Mouse (Mus musculus) kidney, postnatal 0 days (tissue): ENCODE results near the gene Iqgap2. TPM values are rescaled to one million over a fixed set of nuclear protein-coding genes. Genes with fewer than 3 reads are reported as not detected.

Experiments used
- ATAC-seq: fragments of 200-750 bp; cut with Nextera tagmentation; replicated peaks from 2 replicates; pipeline ENCODE4 v1.8.0; 2017; ENCODE audit warnings: low read depth, moderate number of reproducible peaks, moderate TSS enrichment, moderate library complexity; ENCODE audit not compliant: low FRiP score
- DNase-seq: peaks from one replicate; pipeline ENCODE4 v3.0.0-alpha.2; 2016; ENCODE audit warnings: low spot score
- H3K27ac ChIP-seq: fragments of 300-500 bp; sonication (generic); 2 replicates; pipeline ENCODE4 v1.5.1; 2014; ENCODE audit warnings: mild to moderate bottlenecking
- H3K27me3 ChIP-seq: fragments of 300-500 bp; sonication (generic); 2 replicates; pipeline ENCODE4 v1.6.1; 2014; ENCODE audit warnings: low read length, mixed read lengths; ENCODE audit not compliant: insufficient read depth
- H3K36me3 ChIP-seq: fragments of 300-500 bp; sonication (generic); 2 replicates; pipeline ENCODE4 v1.6.1; 2014; ENCODE audit warnings: low read length, mixed read lengths; ENCODE audit not compliant: insufficient read depth
- H3K4me1 ChIP-seq: fragments of 300-500 bp; sonication (generic); replicated peaks from 2 replicates; pipeline ENCODE4 v1.6.1; 2014; ENCODE audit warnings: antibody characterized with exemption, low read length, mixed read lengths; ENCODE audit not compliant: insufficient read depth
- H3K4me2 ChIP-seq: fragments of 300-500 bp; sonication (generic); 2 replicates; pipeline ENCODE4 v1.6.1; 2014; ENCODE audit warnings: mild to moderate bottlenecking, low read length, moderate library complexity, mixed read lengths
- H3K4me3 ChIP-seq: fragments of 300-500 bp; sonication (generic); replicated peaks from 2 replicates; pipeline ENCODE4 v1.5.1; 2014; ENCODE audit warnings: low read depth, low read length
- H3K9ac ChIP-seq: fragments of 300-500 bp; sonication (generic); 2 replicates; pipeline ENCODE4 v1.6.1; 2014; ENCODE audit warnings: low read depth, low read length
- H3K9me3 ChIP-seq: fragments of 300-500 bp; sonication (generic); replicated peaks from 2 replicates; pipeline ENCODE4 v1.6.1; 2016; ENCODE audit warnings: low read length, inconsistent platforms, mixed read lengths
- CTCF ChIP-seq: IDR thresholded peaks from 2 replicates; pipeline ENCODE4 v1.5.1; 2016; ENCODE audit warnings: antibody characterized with exemption, low read depth, mild to moderate bottlenecking, moderate library complexity
- WGBS: fragments of 180-500 bp; shearing (Covaris S2); extraction: QIAGEN DNeasy Blood & Tissue Kit; methylation state at CpG from one replicate; pipeline ENCODE4 v1.1.7; 2014; 5-methylcytosine and 5-hydroxymethylcytosine counted together
- polyA plus RNA-seq: library from polyadenylated mRNA; unstranded; fragments of >200 nt; fragmentation: Nextera tagmentation; extraction: Ambion mirVana; gene quantifications from 2 replicates; pipeline ENCODE4 v1.2.1, GENCODE M21; 2015

Gene Iqgap2
- polyA plus RNA-seq, 1 experiment from 2014 or later, result 9.8 TPM

- WGBS, result 78% methylated on average over 3 of the region's 3 CpGs
- H3K27ac ChIP-seq, result no peak overlapping the region
- H3K36me3 ChIP-seq, result no peaks in the 10 kb centered on the region
- H3K9ac ChIP-seq, result no peak overlapping the region
- H3K4me3 ChIP-seq, result no peak overlapping the region
- H3K9me3 ChIP-seq, result no peaks in the 10 kb centered on the region
- no peaks in the 10 kb centered on the region for H3K27me3 ChIP-seq
- no peak for DNase-seq
- ATAC-seq, result no peak
- no peak overlapping the region for H3K4me2 ChIP-seq
- H3K4me1 ChIP-seq, result 0 out of 2 replicates have a peak, but pooled peaks cover 3% of the 10 kb centered on the region
- no peak for TF ChIP-seq CTCF
These were observed 270.2 kb downstream of the Iqgap2 start for GRCm38 (mm10) chr13:95621563-95621962.

- peak; percentile 5; the same call in 1 of the 2 replicates for ATAC-seq
- H3K27me3 ChIP-seq, result no peaks in the 10 kb centered on the region
- no peak for DNase-seq
- peak overlapping the region; percentile 73 for H3K4me3 ChIP-seq
- H3K36me3 ChIP-seq, result no peaks in the 10 kb centered on the region
- 10% methylated on average over 13 of the region's 13 CpGs for WGBS
- H3K9me3 ChIP-seq, result no peaks in the 10 kb centered on the region
- peak overlapping the region; percentile 81 for H3K9ac ChIP-seq
- TF ChIP-seq CTCF, result no peak
- H3K27ac ChIP-seq, result 0 out of 2 replicates have a peak overlapping the region, but pooled peaks have one; percentile 75
- 0 out of 2 replicates have a peak, but pooled peaks cover 3% of the 10 kb centered on the region for H3K4me1 ChIP-seq
- H3K4me2 ChIP-seq, result peak overlapping the region; percentile 85
These were observed 272.9 kb downstream of the Iqgap2 start for GRCm38 (mm10) chr13:95618859-95619258.

DNA sequence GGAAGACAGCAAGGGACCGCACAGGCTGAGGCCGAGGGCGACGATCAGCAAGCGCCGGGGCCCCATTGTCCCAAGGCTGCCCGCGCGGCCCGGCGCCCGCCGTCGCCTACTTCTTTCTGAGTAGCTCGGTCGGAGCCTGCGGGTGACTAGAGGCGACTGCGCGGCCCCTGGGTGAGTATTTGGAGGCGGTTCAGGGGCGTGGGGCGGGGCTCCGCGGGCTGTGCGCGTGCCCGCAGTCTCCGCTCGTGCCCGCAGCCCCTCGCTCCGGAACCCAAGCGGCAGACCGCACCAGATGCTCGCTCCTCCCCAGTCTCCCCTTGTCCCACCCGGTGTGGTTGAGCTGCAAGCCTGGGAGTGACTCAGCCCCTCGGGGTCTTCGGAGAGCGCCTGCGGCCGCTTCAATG is 273.4 kb downstream of the Iqgap2 start, which contains the start of gene F2r:
TSS of gene F2r (minus strand) at position 179 of the 404 bp plus-strand sequence.
- H3K27ac ChIP-seq, result peak within 1 kb of the TSS; percentile 75
- peak within 1 kb of the TSS; percentile 81 for H3K9ac ChIP-seq
- H3K4me3 ChIP-seq, result peak within 1 kb of the TSS; percentile 73
- no peaks in the 10 kb centered on the region for H3K27me3 ChIP-seq
- WGBS, result under 1% methylated on average over 42 of the region's 42 CpGs
- peak within 1 kb of the TSS; percentile 85 for H3K4me2 ChIP-seq
- DNase-seq (peak; percentile 95), ATAC-seq (peak; percentile 91)
- H3K9me3 ChIP-seq, result no peaks in the 10 kb centered on the region
- H3K4me1 ChIP-seq, result 0 out of 2 replicates have a peak, but pooled peaks cover 3% of the 10 kb centered on the region
- no peak for TF ChIP-seq CTCF
- no peaks in the 10 kb centered on the region for H3K36me3 ChIP-seq

- H3K9me3 ChIP-seq, result no peaks in the 10 kb centered on the region
- peak overlapping the region; percentile 73 for H3K4me3 ChIP-seq
- no peak for TF ChIP-seq CTCF
- H3K27me3 ChIP-seq, result no peaks in the 10 kb centered on the region
- peak overlapping the region; percentile 81 for H3K9ac ChIP-seq
- DNase-seq (peak; percentile 54), ATAC-seq (peak; percentile 12; the same call in 1 of the 2 replicates)
- 0 out of 2 replicates have a peak, but pooled peaks cover 3% of the 10 kb centered on the region for H3K4me1 ChIP-seq
- WGBS, result under 1% methylated on average over 21 of the region's 21 CpGs
- H3K36me3 ChIP-seq, result no peaks in the 10 kb centered on the region
- peak overlapping the region; percentile 75 for H3K27ac ChIP-seq
- peak overlapping the region; percentile 85 for H3K4me2 ChIP-seq
These were observed 274.0 kb downstream of the Iqgap2 start for GRCm38 (mm10) chr13:95617671-95618171.

- H3K4me3 ChIP-seq, result peak overlapping the region; percentile 73
- ATAC-seq (no peak), DNase-seq (peak; percentile 24)
- H3K4me2 ChIP-seq, result peak overlapping the region; percentile 85
- peak overlapping the region; percentile 47; the same call in 1 of the 2 replicates for H3K27ac ChIP-seq
- WGBS, result 8% methylated on average over 17 of the region's 17 CpGs
- no peaks in the 10 kb centered on the region for H3K9me3 ChIP-seq
- no peaks in the 10 kb centered on the region for H3K27me3 ChIP-seq
- 0 out of 2 replicates have a peak, but pooled peaks cover 3% of the 10 kb centered on the region for H3K4me1 ChIP-seq
- H3K9ac ChIP-seq, result peak overlapping the region; percentile 81
- TF ChIP-seq CTCF, result no peak
- no peaks in the 10 kb centered on the region for H3K36me3 ChIP-seq
These were observed 274.5 kb downstream of the Iqgap2 start for GRCm38 (mm10) chr13:95617082-95617670.

- 15% methylated on average over 11 of the region's 11 CpGs for WGBS
- Histone ChIP-seq H3K9ac (peak overlapping the region; percentile 81), H3K36me3 (0 out of 2 replicates have a peak, but pooled peaks cover 3% of the 10 kb centered on the region), H3K27me3 (no peaks in the 10 kb centered on the region), H3K4me2 (peak overlapping the region; percentile 85), H3K4me3 (peak overlapping the region; percentile 73), H3K9me3 (no peaks in the 10 kb centered on the region), H3K4me1 (0 out of 2 replicates have a peak, but pooled peaks cover 3% of the 10 kb centered on the region), H3K27ac (peak overlapping the region; percentile 47; the same call in 1 of the 2 replicates)
- no peak for ATAC-seq
- no peak for TF ChIP-seq CTCF
- DNase-seq, result peak; percentile 75
These were observed 275.2 kb downstream of the Iqgap2 start for GRCm38 (mm10) chr13:95616512-95616911.
